Mouse (Mus musculus) forebrain, embryonic 16.5 days (tissue): ENCODE measurements around the gene H1foo. TPM values are rescaled to one million over a fixed set of nuclear protein-coding genes. Genes with fewer than 3 reads are reported as not detected.

ENCODE experiments used
- ATAC-seq: fragments of 200-750 bp; cut with Nextera tagmentation; 2 replicates; pipeline ENCODE4 v1.8.0; 2017; ENCODE audit warnings: mild to moderate bottlenecking, moderate library complexity
- H3K27ac ChIP-seq: fragments of 300-500 bp; sonication (generic); 2 replicates; pipeline ENCODE4 v1.5.1; 2014; ENCODE audit warnings: low read length, control low read depth
- H3K27me3 ChIP-seq: fragments of 300-500 bp; sonication (generic); replicated peaks from 2 replicates; pipeline ENCODE4 v1.6.1; 2014; ENCODE audit warnings: low read length; ENCODE audit not compliant: control insufficient read depth, insufficient read depth
- H3K36me3 ChIP-seq: fragments of 300-500 bp; sonication (generic); 2 replicates; pipeline ENCODE4 v1.6.1; 2014; ENCODE audit not compliant: control insufficient read depth, insufficient read depth
- H3K4me1 ChIP-seq: fragments of 300-500 bp; sonication (generic); replicated peaks from 2 replicates; pipeline ENCODE4 v1.6.1; 2014; ENCODE audit warnings: low read length; ENCODE audit not compliant: control insufficient read depth, insufficient read depth
- H3K4me2 ChIP-seq: fragments of 300-500 bp; sonication (generic); 2 replicates; pipeline ENCODE4 v1.6.1; 2014; ENCODE audit warnings: mild to moderate bottlenecking, low read length, control low read depth
- H3K4me3 ChIP-seq: fragments of 300-500 bp; sonication (generic); replicated peaks from 2 replicates; pipeline ENCODE4 v1.5.1; 2014; ENCODE audit warnings: mild to moderate bottlenecking, low read length, control low read depth
- H3K9ac ChIP-seq: fragments of 300-500 bp; sonication (generic); replicated peaks from 2 replicates; pipeline ENCODE4 v1.6.1; 2014; ENCODE audit warnings: low read depth, low read length, control low read depth
- H3K9me3 ChIP-seq: fragments of 300-500 bp; sonication (generic); 2 replicates; pipeline ENCODE4 v1.6.1; 2016; ENCODE audit warnings: low read length; ENCODE audit not compliant: control insufficient read depth
- WGBS: fragments of 180-500 bp; shearing (Covaris S2); extraction: QIAGEN DNeasy Blood & Tissue Kit; methylation state at CpG from one replicate; pipeline ENCODE4 v1.1.7; 2014; 5-methylcytosine and 5-hydroxymethylcytosine counted together
- polyA plus RNA-seq: library from polyadenylated mRNA; unstranded; fragments of >200 nt; fragmentation: Nextera tagmentation; extraction: Ambion mirVana; gene quantifications from 2 replicates; pipeline ENCODE4 v1.2.1, GENCODE M21; 2015

The H1foo gene
- polyA plus RNA-seq, 1 experiment from 2014 or later, result not detected

GRCm38 (mm10) chr6:115973139-115973875 lies 28.6 kb downstream of the H1foo start:
- no peak overlapping the region for H3K9ac ChIP-seq
- H3K36me3 ChIP-seq, result no peaks in the 10 kb centered on the region
- H3K4me3 ChIP-seq, result no peak overlapping the region
- ATAC-seq, result no peak
- 89% methylated on average over 15 of the region's 15 CpGs for WGBS
- H3K9me3 ChIP-seq, result no peaks in the 10 kb centered on the region
- H3K27me3 ChIP-seq, result no peaks in the 10 kb centered on the region
- no peak overlapping the region for H3K27ac ChIP-seq
- peaks cover 18% of the 10 kb centered on the region for H3K4me1 ChIP-seq
- no peak overlapping the region for H3K4me2 ChIP-seq

GRCm38 (mm10) chr6:115973881-115974662 lies 29.3 kb downstream of the H1foo start:
- Histone ChIP-seq H3K4me1 (peaks cover 18% of the 10 kb centered on the region), H3K4me3 (no peak overlapping the region), H3K4me2 (no peak overlapping the region), H3K36me3 (no peaks in the 10 kb centered on the region), H3K27ac (no peak overlapping the region), H3K9ac (no peak overlapping the region), H3K27me3 (no peaks in the 10 kb centered on the region), H3K9me3 (no peaks in the 10 kb centered on the region)
- WGBS, result 64% methylated on average over 16 of the region's 16 CpGs
- ATAC-seq, result no peak

- H3K9ac ChIP-seq, result no peak overlapping the region
- no peak overlapping the region for H3K4me2 ChIP-seq
- H3K9me3 ChIP-seq, result no peaks in the 10 kb centered on the region
- 88% methylated on average over 8 of the region's 8 CpGs for WGBS
- H3K4me1 ChIP-seq, result peaks cover 18% of the 10 kb centered on the region
- no peak overlapping the region for H3K4me3 ChIP-seq
- ATAC-seq, result no peak
- no peaks in the 10 kb centered on the region for H3K36me3 ChIP-seq
- H3K27ac ChIP-seq, result no peak overlapping the region
- H3K27me3 ChIP-seq, result no peaks in the 10 kb centered on the region
These were observed 30.9 kb downstream of the H1foo start for GRCm38 (mm10) chr6:115975606-115976005.

GRCm38 (mm10) chr6:115977810-115978209 lies 33.1 kb downstream of the H1foo start:
- H3K4me2 ChIP-seq, result no peak overlapping the region
- H3K4me3 ChIP-seq, result no peak overlapping the region
- no peaks in the 10 kb centered on the region for H3K36me3 ChIP-seq
- no peak for ATAC-seq
- no peak overlapping the region for H3K9ac ChIP-seq
- H3K4me1 ChIP-seq, result peaks cover 7% of the 10 kb centered on the region
- H3K27ac ChIP-seq, result no peak overlapping the region
- 88% methylated on average over 15 of the region's 15 CpGs for WGBS
- no peaks in the 10 kb centered on the region for H3K9me3 ChIP-seq
- no peaks in the 10 kb centered on the region for H3K27me3 ChIP-seq

- Histone ChIP-seq H3K9ac (no peak overlapping the region), H3K27ac (no peak overlapping the region), H3K4me1 (peaks cover 7% of the 10 kb centered on the region), H3K9me3 (no peaks in the 10 kb centered on the region), H3K27me3 (no peaks in the 10 kb centered on the region), H3K4me2 (no peak overlapping the region), H3K4me3 (no peak overlapping the region), H3K36me3 (no peaks in the 10 kb centered on the region)
- no peak for ATAC-seq
- WGBS, result 61% methylated on average over 8 of the region's 8 CpGs
These were observed 33.9 kb downstream of the H1foo start for GRCm38 (mm10) chr6:115978596-115978995.

- Histone ChIP-seq H3K36me3 (no peaks in the 10 kb centered on the region), H3K9ac (no peak overlapping the region), H3K27me3 (no peaks in the 10 kb centered on the region), H3K4me3 (no peak overlapping the region), H3K4me1 (peaks cover 8% of the 10 kb centered on the region), H3K9me3 (no peaks in the 10 kb centered on the region), H3K4me2 (no peak overlapping the region), H3K27ac (no peak overlapping the region)
- WGBS, result 70% methylated on average over 7 of the region's 7 CpGs
- no peak for ATAC-seq
These were observed 38.2 kb downstream of the H1foo start for GRCm38 (mm10) chr6:115982889-115983288.

GRCm38 (mm10) chr6:115983306-115984038 lies 38.7 kb downstream of the H1foo start:
- ATAC-seq, result no peak; the same call in 1 of the 2 replicates
- 66% methylated on average over 12 of the region's 12 CpGs for WGBS
- H3K4me3 ChIP-seq, result no peak overlapping the region
- H3K27ac ChIP-seq, result no peak overlapping the region
- no peak overlapping the region for H3K4me2 ChIP-seq
- no peaks in the 10 kb centered on the region for H3K36me3 ChIP-seq
- H3K4me1 ChIP-seq, result peaks cover 8% of the 10 kb centered on the region
- no peaks in the 10 kb centered on the region for H3K27me3 ChIP-seq
- no peaks in the 10 kb centered on the region for H3K9me3 ChIP-seq
- H3K9ac ChIP-seq, result no peak overlapping the region

GRCm38 (mm10) chr6:115984580-115984979 lies 39.8 kb downstream of the H1foo start:
- no peaks in the 10 kb centered on the region for H3K9me3 ChIP-seq
- H3K4me1 ChIP-seq, result peaks cover 8% of the 10 kb centered on the region
- no peak overlapping the region for H3K9ac ChIP-seq
- no peaks in the 10 kb centered on the region for H3K36me3 ChIP-seq
- H3K27ac ChIP-seq, result no peak overlapping the region
- no peaks in the 10 kb centered on the region for H3K27me3 ChIP-seq
- no peak for ATAC-seq
- H3K4me2 ChIP-seq, result no peak overlapping the region
- no peak overlapping the region for H3K4me3 ChIP-seq
- WGBS, result 54% methylated on average over 7 of the region's 7 CpGs

- H3K27me3 ChIP-seq, result no peaks in the 10 kb centered on the region
- 69% methylated on average over 9 of the region's 9 CpGs for WGBS
- H3K9ac ChIP-seq, result no peak overlapping the region
- H3K27ac ChIP-seq, result no peak overlapping the region
- no peak for ATAC-seq
- no peak overlapping the region for H3K4me3 ChIP-seq
- no peaks in the 10 kb centered on the region for H3K36me3 ChIP-seq
- no peaks in the 10 kb centered on the region for H3K9me3 ChIP-seq
- H3K4me1 ChIP-seq, result peaks cover 8% of the 10 kb centered on the region
- no peak overlapping the region for H3K4me2 ChIP-seq
These were observed 40.9 kb downstream of the H1foo start for GRCm38 (mm10) chr6:115985622-115986021.
